Mouse (Mus musculus): Measurements from ENCODE around the gene Hsd17b6. TPM values are rescaled to one million over a fixed set of nuclear protein-coding genes. Genes with fewer than 3 reads are reported as not detected.

Hsd17b6 gene
- total RNA-seq, 2 experiments from 2014 or later: not detected

GRCm38 (mm10) chr10:127955034-127955433 is 52.4 kb downstream of the Hsd17b6 start:
- intact Hi-C loops (cut with DNase I): no loop called here
- DNase-seq (ENCODE audit: extremely low spot score in 1 of 2, low spot score in 2 of 2): no peak

- DNase-seq (ENCODE audit: extremely low spot score in 1 of 2, low spot score in 2 of 2): no peak
- intact Hi-C loops (cut with DNase I): no loop called here
These were observed 55.6 kb downstream of the Hsd17b6 start for GRCm38 (mm10) chr10:127951821-127952220.

- intact Hi-C loops (cut with DNase I): no loop called here
These were observed 56.0 kb downstream of the Hsd17b6 start for GRCm38 (mm10) chr10:127951390-127951789.

GRCm38 (mm10) chr10:127949596-127950130 is 57.7 kb downstream of the Hsd17b6 start:
- intact Hi-C loops (cut with DNase I): loop anchor here (10.0 kb wide), 1 partner anchor 245 kb away; the partner anchor contains the start of gene Gls2
- DNase-seq (ENCODE audit: extremely low spot score in 1 of 2, low spot score in 2 of 2): no peak

More at GRCm38 (mm10) chr10:127951390-127951789, 56.0 kb downstream of the Hsd17b6 start:
- no peak for DNase-seq (ENCODE audit: extremely low spot score in 1 of 2, low spot score in 2 of 2)

DNA sequence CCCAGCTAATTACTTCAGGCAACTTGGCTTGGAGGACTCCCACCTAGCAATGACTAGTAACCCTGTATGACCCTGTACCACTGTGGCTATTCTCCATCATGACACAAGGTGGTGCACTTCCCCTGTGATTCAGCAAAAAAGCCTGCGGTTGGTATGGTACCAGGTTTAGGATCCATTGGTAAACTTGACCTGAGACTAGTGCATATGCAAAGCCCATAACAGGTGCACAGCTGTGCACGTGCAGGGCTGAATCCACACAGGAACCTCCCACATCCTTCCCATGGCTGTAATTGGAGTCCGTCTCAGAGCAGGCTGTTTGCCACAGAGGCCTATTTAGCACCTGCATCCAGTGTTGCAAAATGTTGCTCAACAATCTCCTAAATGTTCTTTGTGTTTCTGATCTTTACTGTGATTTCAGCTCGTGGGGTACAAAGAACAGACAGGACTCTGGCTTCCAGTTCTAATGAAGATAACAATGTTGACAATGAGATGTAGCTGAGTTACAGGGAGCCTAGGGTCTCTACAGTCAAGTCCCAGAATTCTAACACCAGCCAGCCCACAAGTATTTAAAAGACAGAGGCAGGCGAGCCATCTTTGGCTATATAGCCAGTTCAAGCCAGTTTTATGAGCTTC is 61.9 kb downstream of the Hsd17b6 start:
- intact Hi-C loops (cut with DNase I): loop anchor here (10.0 kb wide), 1 partner anchor 249 kb away; the partner anchor contains the start of gene Gls2
- no peak for DNase-seq (ENCODE audit: extremely low spot score in 1 of 2, low spot score in 2 of 2)

Other genes starting within 250 kb of the Hsd17b6 start
- under 1 TPM; 0.19 to 0.28 TPM for gene Rdh1, start 247.9 kb downstream of the Hsd17b6 start, total RNA-seq (2021)
- under 1 TPM in 1 of 2 experiments, not detected in 1; 0.24 TPM for gene Rdh16f1, start 247.8 kb downstream of the Hsd17b6 start, total RNA-seq (2021)
- gene Rdh9, start 231.2 kb downstream of the Hsd17b6 start, total RNA-seq (2021): under 1 TPM; 0.47 to 0.66 TPM
- under 1 TPM; 0.21 to 0.39 TPM for gene Rdh16, start 206.5 kb downstream of the Hsd17b6 start, total RNA-seq (2021)
- not detected for gene Rdh19, start 157.7 kb downstream of the Hsd17b6 start, total RNA-seq (2021)
- not detected for gene Rdh16f2, start 141.1 kb downstream of the Hsd17b6 start, total RNA-seq (2021)
- gene Rdh7, start 118.8 kb downstream of the Hsd17b6 start, total RNA-seq (2021): not detected
- not detected for gene Sdr9c7, start 109.1 kb downstream of the Hsd17b6 start, total RNA-seq (2021)
- gene Prim1, start 7.6 kb upstream of the Hsd17b6 start, total RNA-seq (2021): 10 to 100 TPM; 10.5 to 10.9 TPM
- gene Naca, start 28.0 kb upstream of the Hsd17b6 start, total RNA-seq (2021): 100 to 1,000 TPM; 351 to 355 TPM
- 100 to 1,000 TPM; 149 to 156 TPM for gene Ptges3, start 51.3 kb upstream of the Hsd17b6 start, total RNA-seq (2021)
- 1,000 to 10,000 TPM; 1,572 to 1,686 TPM for gene Atp5b, start 75.7 kb upstream of the Hsd17b6 start, total RNA-seq (2021)
- gene Baz2a, start 84.0 kb upstream of the Hsd17b6 start, total RNA-seq (2021): 10 to 100 TPM; 29.5 to 31.3 TPM
- gene Rbms2, start 172.7 kb upstream of the Hsd17b6 start, total RNA-seq (2021): 10 to 100 TPM; 10.7 to 11.6 TPM
- gene Gls2, start 186.8 kb upstream of the Hsd17b6 start, total RNA-seq (2021): 10 to 100 TPM; 17.8 to 18.7 TPM
- 10 to 100 TPM; 11.5 to 12.6 TPM for gene Spryd4, start 204.2 kb upstream of the Hsd17b6 start, total RNA-seq (2021)
- not detected for gene Mip, start 218.2 kb upstream of the Hsd17b6 start, total RNA-seq (2021)
- 1 to 10 TPM; 8.3 to 9.7 TPM for gene Timeless, start 224.5 kb upstream of the Hsd17b6 start, total RNA-seq (2021)
- gene Apon, start 246.5 kb upstream of the Hsd17b6 start, total RNA-seq (2021): not detected